Mouse (Mus musculus) lung, embryonic 14.5 days (tissue): ENCODE measurements around the gene Acat3. TPM values are rescaled to one million over a fixed set of nuclear protein-coding genes. Genes with fewer than 3 reads are reported as not detected.
"Not testable (repeated sequence)": the region's sequence is repeated elsewhere in the genome, so short reads cannot be mapped to it uniquely, and the experiment has no call there.

Experiments used
- ATAC-seq: fragments of 200-750 bp; cut with Nextera tagmentation; 2 replicates; pipeline ENCODE4 v1.8.0; 2017; ENCODE audit warnings: mild to moderate bottlenecking, moderate TSS enrichment, moderate library complexity; ENCODE audit not compliant: insufficient read depth
- DNase-seq: peaks from one replicate; pipeline ENCODE4 v3.0.0-alpha.2; 2015
- H3K27ac ChIP-seq: fragments of 300-500 bp; sonication (generic); 2 replicates; pipeline ENCODE4 v1.5.1; 2014; ENCODE audit warnings: low read depth, mild to moderate bottlenecking, moderate library complexity
- H3K27me3 ChIP-seq: fragments of 300-500 bp; sonication (generic); 2 replicates; pipeline ENCODE4 v1.6.1; 2014; ENCODE audit warnings: low read length, control low read depth; ENCODE audit not compliant: insufficient read depth
- H3K36me3 ChIP-seq: fragments of 300-500 bp; sonication (generic); 2 replicates; pipeline ENCODE4 v1.6.1; 2014; ENCODE audit warnings: control low read depth; ENCODE audit not compliant: insufficient read depth
- H3K4me1 ChIP-seq: fragments of 300-500 bp; sonication (generic); 2 replicates; pipeline ENCODE4 v1.6.1; 2014; ENCODE audit warnings: antibody characterized with exemption, control low read depth; ENCODE audit not compliant: insufficient read depth
- H3K4me2 ChIP-seq: fragments of 300-500 bp; sonication (generic); 2 replicates; pipeline ENCODE4 v1.6.1; 2014; ENCODE audit warnings: mild to moderate bottlenecking
- H3K4me3 ChIP-seq: fragments of 300-500 bp; sonication (generic); 2 replicates; pipeline ENCODE4 v1.5.1; 2014; ENCODE audit warnings: low read depth, low read length
- H3K9ac ChIP-seq: fragments of 300-500 bp; sonication (generic); 2 replicates; pipeline ENCODE4 v1.6.1; 2014
- H3K9me3 ChIP-seq: fragments of 300-500 bp; sonication (generic); 2 replicates; pipeline ENCODE4 v1.6.1; 2016; ENCODE audit warnings: low read depth, low read length, control low read depth
- CTCF ChIP-seq: IDR thresholded peaks from 2 replicates; pipeline ENCODE4 v1.5.1; 2016; ENCODE audit warnings: antibody characterized with exemption, low read depth
- WGBS: fragments of 180-500 bp; shearing (Covaris S2); extraction: QIAGEN DNeasy Blood & Tissue Kit; methylation state at CpG from one replicate; pipeline ENCODE4 v1.1.7; 2014; 5-methylcytosine and 5-hydroxymethylcytosine counted together
- polyA plus RNA-seq: library from polyadenylated mRNA; unstranded; fragments of >200 nt; fragmentation: Nextera tagmentation; extraction: Ambion mirVana; gene quantifications from 2 replicates; pipeline ENCODE4 v1.2.1, GENCODE M21; 2014

Gene Acat3
- polyA plus RNA-seq: 0.67 and 0.69 TPM in 2 replicates

DNA sequence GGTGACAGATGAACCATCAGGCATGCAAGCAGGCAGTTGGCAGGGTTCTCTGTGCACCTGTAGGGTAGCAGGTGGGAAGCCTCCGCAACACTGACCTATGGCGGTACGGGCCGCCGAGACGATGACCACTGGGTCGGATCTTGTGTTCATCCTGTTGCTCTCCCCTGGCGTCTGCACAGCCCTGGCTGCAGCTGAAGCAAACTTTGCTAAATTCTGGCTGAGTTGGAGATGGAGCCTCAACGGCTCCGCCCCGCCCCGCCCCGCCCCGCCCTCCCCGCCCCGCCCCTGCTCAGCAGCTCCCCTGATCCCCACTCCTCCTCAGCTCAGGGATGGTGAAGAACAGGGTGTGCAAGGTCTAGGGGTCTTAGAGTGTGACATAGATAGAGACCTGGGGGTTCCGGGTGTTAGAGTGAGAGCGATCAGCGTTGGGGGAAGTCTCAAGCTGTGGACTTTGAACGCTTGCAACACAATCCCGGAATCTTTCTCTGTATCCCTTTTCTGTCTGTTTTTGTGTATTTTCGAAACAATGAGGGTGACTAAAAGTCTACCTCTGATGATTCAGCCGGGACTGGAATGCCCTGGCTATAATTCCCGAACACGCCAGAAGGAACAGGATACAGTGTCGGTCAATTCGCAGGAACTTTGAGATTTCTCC is at the start of gene Acat3:
Gene Acat3 (minus strand): TSS at position 450 of the 655 bp plus-strand sequence.
- peaks cover 27% of the 10 kb centered on the region for H3K36me3 ChIP-seq
- no peak for TF ChIP-seq CTCF
- 0 out of 2 replicates have a peak, but pooled peaks cover 3% of the 10 kb centered on the region for H3K4me1 ChIP-seq
- H3K9ac ChIP-seq: no peak within 1 kb of the TSS
- WGBS: 11% methylated on average over 27 of the region's 27 CpGs
- H3K9me3 ChIP-seq: no peaks in the 10 kb centered on the region
- H3K27ac ChIP-seq: no peak within 1 kb of the TSS
- peak within 1 kb of the TSS; percentile 17; the same call in 1 of the 2 replicates for H3K4me3 ChIP-seq
- H3K27me3 ChIP-seq: no peaks in the 10 kb centered on the region
- ATAC-seq (peak; percentile 87), DNase-seq (peak; percentile 54)
- H3K4me2 ChIP-seq: peak within 1 kb of the TSS; percentile 57

- H3K36me3 ChIP-seq: peaks cover 34% of the 10 kb centered on the region
- not testable (repeated sequence) for H3K4me1 ChIP-seq, DNase-seq, H3K9me3 ChIP-seq, H3K9ac ChIP-seq, H3K27me3 ChIP-seq, H3K4me3 ChIP-seq, H3K4me2 ChIP-seq, ATAC-seq, H3K27ac ChIP-seq
- 97% methylated on average over 8 of the region's 8 CpGs for WGBS
These were observed 47.7 kb upstream of the Acat3 start for GRCm38 (mm10) chr17:12988096-12988495.

DNA sequence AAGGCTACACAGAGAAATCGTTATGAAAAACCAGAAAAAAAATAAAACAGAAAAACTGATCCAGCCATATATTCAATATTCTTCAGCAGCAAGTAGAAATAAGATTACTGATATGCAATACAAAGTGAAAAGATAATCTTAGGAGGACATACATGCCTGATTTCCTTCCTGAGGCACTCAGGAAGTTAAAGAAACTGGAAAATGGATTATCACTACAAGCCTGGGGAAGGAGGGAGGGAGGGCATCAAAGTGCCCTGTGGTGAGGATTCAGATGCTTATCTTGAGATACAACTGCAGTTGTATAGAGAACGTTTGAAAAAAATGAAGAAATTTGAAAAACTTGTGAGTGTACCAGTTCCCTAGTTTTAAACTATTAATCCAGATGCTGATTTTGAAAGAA is 43.6 kb upstream of the Acat3 start:
- Histone ChIP-seq H3K9ac (no peak overlapping the region), H3K27me3 (no peaks in the 10 kb centered on the region), H3K4me1 (no peaks in the 10 kb centered on the region), H3K4me3 (no peak overlapping the region), H3K9me3 (no peaks in the 10 kb centered on the region), H3K36me3 (peaks cover 71% of the 10 kb centered on the region), H3K4me2 (no peak overlapping the region), H3K27ac (no peak overlapping the region)
- DNase-seq: no peak
- no peak for TF ChIP-seq CTCF
- no peak for ATAC-seq
- 70% methylated on average over 2 of the region's 2 CpGs for WGBS

GRCm38 (mm10) chr17:12978546-12978945 is 38.1 kb upstream of the Acat3 start:
- Histone ChIP-seq H3K36me3 (peaks cover 80% of the 10 kb centered on the region), H3K4me3 (no peak overlapping the region), H3K4me1 (no peaks in the 10 kb centered on the region), H3K4me2 (no peak overlapping the region), H3K9ac (no peak overlapping the region), H3K27ac (no peak overlapping the region), H3K27me3 (no peaks in the 10 kb centered on the region), H3K9me3 (no peaks in the 10 kb centered on the region)
- no peak for TF ChIP-seq CTCF
- 94% methylated on average over 1 of the region's 1 CpGs for WGBS
- no peak for DNase-seq
- ATAC-seq: no peak

DNA sequence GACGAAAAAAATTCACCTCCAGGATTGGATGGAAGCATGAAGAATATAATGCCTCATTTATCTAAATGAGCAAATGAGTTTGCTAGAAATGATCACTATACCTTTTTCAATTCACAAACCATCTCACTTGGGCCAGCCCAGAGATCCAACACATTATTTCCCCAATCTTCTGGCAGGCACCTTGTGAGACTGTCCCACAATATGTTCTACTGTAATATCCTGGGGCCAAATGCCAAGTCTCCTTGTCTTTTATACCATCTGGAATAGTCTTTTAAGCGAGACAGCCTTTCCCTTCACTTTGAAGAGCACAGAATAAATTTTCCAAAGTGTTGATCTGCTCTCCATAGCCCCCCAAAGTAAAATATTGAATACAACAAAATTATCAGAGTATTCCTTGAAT is 33.5 kb upstream of the Acat3 start:
- Histone ChIP-seq H3K4me3 (no peak overlapping the region), H3K9ac (no peak overlapping the region), H3K27me3 (no peaks in the 10 kb centered on the region), H3K4me2 (no peak overlapping the region), H3K27ac (no peak overlapping the region), H3K9me3 (no peaks in the 10 kb centered on the region), H3K4me1 (no peaks in the 10 kb centered on the region), H3K36me3 (peaks cover 71% of the 10 kb centered on the region)
- WGBS: 83% methylated on average over 2 of the region's 2 CpGs
- TF ChIP-seq CTCF: no peak
- DNase-seq: no peak
- ATAC-seq: no peak

- H3K27ac ChIP-seq: no peak overlapping the region
- H3K9ac ChIP-seq: no peak overlapping the region
- H3K36me3 ChIP-seq: peaks cover 52% of the 10 kb centered on the region
- no peaks in the 10 kb centered on the region for H3K9me3 ChIP-seq
- no peak for DNase-seq
- H3K27me3 ChIP-seq: no peaks in the 10 kb centered on the region
- no peak overlapping the region for H3K4me3 ChIP-seq
- no peaks in the 10 kb centered on the region for H3K4me1 ChIP-seq
- H3K4me2 ChIP-seq: no peak overlapping the region
- ATAC-seq: no peak
- 85% methylated on average over 2 of the region's 2 CpGs for WGBS
- no peak for TF ChIP-seq CTCF
These were observed 26.8 kb upstream of the Acat3 start for GRCm38 (mm10) chr17:12967173-12967572.

GRCm38 (mm10) chr17:12963476-12963875 is 23.1 kb upstream of the Acat3 start:
- peaks cover 28% of the 10 kb centered on the region for H3K36me3 ChIP-seq
- H3K4me3 ChIP-seq: no peak overlapping the region
- WGBS: 58% methylated on average over 3 of the region's 3 CpGs
- no peak overlapping the region for H3K4me2 ChIP-seq
- no peaks in the 10 kb centered on the region for H3K27me3 ChIP-seq
- no peaks in the 10 kb centered on the region for H3K4me1 ChIP-seq
- no peaks in the 10 kb centered on the region for H3K9me3 ChIP-seq
- DNase-seq (no peak), ATAC-seq (no peak)
- no peak for TF ChIP-seq CTCF
- H3K9ac ChIP-seq: no peak overlapping the region
- no peak overlapping the region for H3K27ac ChIP-seq
